Mouse (Mus musculus) myocyte (in vitro differentiated cells): ENCODE results near the gene 0610030E20Rik. TPM values are rescaled to one million over a fixed set of nuclear protein-coding genes. Genes with fewer than 3 reads are reported as not detected.

Experiments
- H3K27me3 ChIP-seq: one replicate; pipeline ENCODE4 v1.6.1; 2011; ENCODE audit not compliant: control insufficient read depth, insufficient read depth, insufficient read length
- H3K36me3 ChIP-seq: one replicate; pipeline ENCODE4 v1.6.1; 2011; ENCODE audit not compliant: control insufficient read depth, insufficient read depth
- H3K4me2 ChIP-seq: one replicate; pipeline ENCODE4 v1.6.1; 2011; ENCODE audit warnings: low read depth, control low read depth
- H3K4me3 ChIP-seq: one replicate; pipeline ENCODE4 v1.5.1; 2011; ENCODE audit warnings: mild to moderate bottlenecking, control low read depth, moderate library complexity
- H3K79me2 ChIP-seq: one replicate; pipeline ENCODE4 v1.6.1; 2011; ENCODE audit not compliant: control insufficient read depth, insufficient read depth
- H3ac ChIP-seq: one replicate; pipeline ENCODE4 v1.6.1; 2011; ENCODE audit not compliant: control insufficient read depth, insufficient read length
- CEBPB ChIP-seq: IDR thresholded peaks from 2 replicates; pipeline ENCODE4 v1.6.1; 2011; ENCODE audit warnings: mild to moderate bottlenecking, moderate library complexity; ENCODE audit not compliant: poor library complexity, insufficient read depth, severe bottlenecking
- E2F4 ChIP-seq: IDR thresholded peaks from one replicate; pipeline ENCODE4 v1.6.1; 2011; ENCODE audit warnings: mild to moderate bottlenecking, control low read depth, moderate library complexity; ENCODE audit not compliant: insufficient read depth
- MAX ChIP-seq: IDR thresholded peaks from one replicate; pipeline ENCODE4 v1.6.1; 2011; ENCODE audit warnings: low read depth, mild to moderate bottlenecking, control low read depth
- MYOD1 ChIP-seq, 3 experiments: IDR thresholded peaks; one replicate each; pipeline ENCODE4 v1.6.1; 2011; ENCODE audit warnings: control low read depth in 2 of 3, low read depth in 2 of 3, mild to moderate bottlenecking in 2 of 3, moderate library complexity in 1 of 3; ENCODE audit not compliant: insufficient read length in 2 of 3, control insufficient read depth in 1 of 3
- MYOG ChIP-seq, 3 experiments: IDR thresholded peaks; one replicate each; pipeline ENCODE4 v1.6.1; 2011; ENCODE audit warnings: control low read depth in 2 of 3, low read depth in 2 of 3, mild to moderate bottlenecking in 2 of 3; ENCODE audit not compliant: insufficient read length in 2 of 3, control insufficient read depth in 1 of 3, insufficient read depth in 1 of 3
- POLR2A ChIP-seq: IDR thresholded peaks from one replicate; pipeline ENCODE4 v1.6.1; 2011; ENCODE audit warnings: low read depth, mild to moderate bottlenecking, control low read depth, moderate library complexity; ENCODE audit not compliant: insufficient read length
- POLR2AphosphoS2 ChIP-seq: IDR thresholded peaks from one replicate; pipeline ENCODE4 v1.6.1; 2011; ENCODE audit warnings: low read depth, control low read depth; ENCODE audit not compliant: insufficient read length
- REST ChIP-seq: IDR thresholded peaks from one replicate; pipeline ENCODE4 v1.6.1; 2011; ENCODE audit warnings: mild to moderate bottlenecking, control low read depth, moderate library complexity; ENCODE audit not compliant: insufficient read depth, insufficient read length
- SRF ChIP-seq: IDR thresholded peaks from one replicate; pipeline ENCODE4 v1.6.1; 2011; ENCODE audit warnings: low read depth; ENCODE audit not compliant: control insufficient read depth, insufficient read length
- TCF12 ChIP-seq: IDR thresholded peaks from one replicate; pipeline ENCODE4 v1.6.1; 2011; ENCODE audit warnings: mild to moderate bottlenecking, control low read depth; ENCODE audit not compliant: poor library complexity, insufficient read depth, severe bottlenecking
- TCF3 ChIP-seq: IDR thresholded peaks from one replicate; pipeline ENCODE4 v1.6.1; 2011; ENCODE audit warnings: low read depth, control low read depth; ENCODE audit not compliant: insufficient read length
- USF1 ChIP-seq: IDR thresholded peaks from one replicate; pipeline ENCODE4 v1.6.1; 2011; ENCODE audit warnings: low read depth, mild to moderate bottlenecking, control low read depth, moderate library complexity
- polyA plus RNA-seq: library from polyadenylated mRNA; unstranded; fragments of >200 nt; fragmentation: generic; extraction: Trizol; gene quantifications from one replicate; pipeline ENCODE4 v1.2.1, GENCODE M21; 2012; ENCODE audit warnings: missing spikeins

0610030E20Rik gene
- polyA plus RNA-seq, 1 experiment = 8.0 TPM

DNA sequence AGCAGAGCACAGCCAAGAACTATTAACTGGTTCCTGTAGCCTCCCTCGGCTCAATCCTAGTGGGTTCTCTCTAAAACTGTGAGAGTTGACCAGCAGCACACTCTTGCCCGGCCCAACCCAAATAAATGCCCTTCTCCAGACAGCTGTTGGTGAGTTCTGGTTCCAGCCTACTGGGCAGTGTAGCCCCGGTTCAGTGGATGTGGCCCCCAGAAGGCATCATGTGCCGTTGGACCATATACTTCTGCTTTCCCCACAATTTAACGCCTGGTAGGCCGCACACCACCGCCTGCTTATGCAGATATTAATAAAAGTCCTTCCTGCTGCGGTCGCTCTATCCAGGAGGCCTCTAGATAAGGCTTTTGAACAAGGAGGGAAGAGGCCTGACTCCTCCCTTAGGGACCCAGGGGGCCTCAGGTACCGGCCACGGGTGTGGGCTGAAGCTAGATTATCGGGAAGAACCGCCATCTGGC, 42.4 kb downstream of the 0610030E20Rik start:
- H3K36me3 ChIP-seq = peaks cover 3% of the 10 kb centered on the region
- H3K4me2 ChIP-seq = peak overlapping the region; percentile 79
- no peaks in the 10 kb centered on the region for H3K79me2 ChIP-seq
- TF ChIP-seq USF1 (no peak), MYOD1 (IDR thresholded peaks at IDR 0.05; ENCODE audit: control insufficient read depth in 1 of 3, insufficient read length in 2 of 3, low read depth in 2 of 3) (peak in 1 of 3 experiments; percentile 55)
- peak overlapping the region; percentile 32 for H3ac ChIP-seq
- H3K27me3 ChIP-seq = no peaks in the 10 kb centered on the region
- H3K4me3 ChIP-seq = peak overlapping the region; percentile 80

- Histone ChIP-seq H3K4me2 (peak within 1 kb of the TSS; percentile 79), H3K79me2 (no peaks in the 10 kb centered on the region), H3ac (peak within 1 kb of the TSS; percentile 32), H3K36me3 (peaks cover 3% of the 10 kb centered on the region), H3K4me3 (peak within 1 kb of the TSS; percentile 80), H3K27me3 (no peaks in the 10 kb centered on the region)
- TF ChIP-seq MYOD1 (IDR thresholded peaks at IDR 0.05; ENCODE audit: control insufficient read depth in 1 of 3, insufficient read length in 2 of 3, low read depth in 2 of 3) (peak in 2 of 3 experiments; percentile 16 to 56), SRF (no peak), MAX (no peak), POLR2A (peak; percentile 39), CEBPB (peak; percentile 22; the same call in 1 of the 2 replicates), TCF3 (no peak), POLR2AphosphoS2 (peak; percentile 27), MYOG (IDR thresholded peaks at IDR 0.05; ENCODE audit: control insufficient read depth in 1 of 3, insufficient read depth in 1 of 3, insufficient read length in 2 of 3, low read depth in 2 of 3) (peak in 1 of 3 experiments; percentile 76)
These were observed 43.0 kb downstream of the 0610030E20Rik start, which contains the start of gene Vamp8 for GRCm38 (mm10) chr6:72389941-72390771. TSS of gene Vamp8 (minus strand) at chr6:72390703.

GRCm38 (mm10) chr6:72390795-72391521, 43.8 kb downstream of the 0610030E20Rik start:
- no peaks in the 10 kb centered on the region for H3K79me2 ChIP-seq
- H3K4me2 ChIP-seq = peak overlapping the region; percentile 79
- no peak for TF ChIP-seq CEBPB
- no peak for TF ChIP-seq SRF
- TF ChIP-seq TCF3 = no peak
- no peak for TF ChIP-seq POLR2A
- TF ChIP-seq USF1 = no peak
- TF ChIP-seq POLR2AphosphoS2 = no peak
- no peak for TF ChIP-seq MYOD1 (IDR thresholded peaks at IDR 0.05; ENCODE audit: control insufficient read depth in 1 of 3, insufficient read length in 2 of 3, low read depth in 2 of 3)
- no peak for TF ChIP-seq MAX
- TF ChIP-seq TCF12 = no peak
- TF ChIP-seq MYOG (IDR thresholded peaks at IDR 0.05; ENCODE audit: control insufficient read depth in 1 of 3, insufficient read depth in 1 of 3, insufficient read length in 2 of 3, low read depth in 2 of 3) = no peak
- TF ChIP-seq E2F4 = no peak
- TF ChIP-seq REST = no peak
- H3ac ChIP-seq = peak overlapping the region; percentile 32
- peaks cover 3% of the 10 kb centered on the region for H3K36me3 ChIP-seq
- H3K4me3 ChIP-seq = peak overlapping the region; percentile 80
- no peaks in the 10 kb centered on the region for H3K27me3 ChIP-seq

- Histone ChIP-seq H3K4me2 (no peak overlapping the region), H3K36me3 (peaks cover 3% of the 10 kb centered on the region), H3K27me3 (no peaks in the 10 kb centered on the region), H3K79me2 (no peaks in the 10 kb centered on the region), H3ac (no peak overlapping the region), H3K4me3 (no peak overlapping the region)
- TF ChIP-seq MYOG (IDR thresholded peaks at IDR 0.05; ENCODE audit: control insufficient read depth in 1 of 3, insufficient read depth in 1 of 3, insufficient read length in 2 of 3, low read depth in 2 of 3) (no peak), REST (no peak), TCF12 (no peak), POLR2AphosphoS2 (no peak), CEBPB (no peak), MAX (no peak), E2F4 (no peak), USF1 (no peak), MYOD1 (IDR thresholded peaks at IDR 0.05; ENCODE audit: control insufficient read depth in 1 of 3, insufficient read length in 2 of 3, low read depth in 2 of 3) (no peak), SRF (no peak), POLR2A (no peak), TCF3 (no peak)
These were observed 45.2 kb downstream of the 0610030E20Rik start for GRCm38 (mm10) chr6:72392341-72392740.
